Mouse (Mus musculus) liver, adult 2 months (tissue): ENCODE data around the gene Kirrel. TPM values are rescaled to one million over a fixed set of nuclear protein-coding genes. Genes with fewer than 3 reads are reported as not detected.

Experiments used
- DNase-seq: peaks from one replicate; pipeline ENCODE4 v3.0.0-alpha.2; 2011; ENCODE audit warnings: low read depth, low spot score; ENCODE audit errors: extremely low read depth
- H3K27ac ChIP-seq: fragments of 200-500 bp; replicated peaks from 2 replicates; pipeline ENCODE4 v1.5.1; 2012; ENCODE audit warnings: low read depth, mild to moderate bottlenecking, control low read depth, inconsistent platforms, low read length; ENCODE audit not compliant: insufficient read depth
- H3K27me3 ChIP-seq: fragments of 200-500 bp; 2 replicates; pipeline ENCODE4 v1.6.1; 2012; ENCODE audit warnings: mild to moderate bottlenecking, moderate library complexity, low read length, inconsistent platforms; ENCODE audit not compliant: control insufficient read depth, insufficient read depth
- H3K36me3 ChIP-seq: fragments of 200-500 bp; 2 replicates; pipeline ENCODE4 v1.6.1; 2012; ENCODE audit warnings: low read length, inconsistent platforms; ENCODE audit not compliant: control insufficient read depth, insufficient read depth
- H3K4me1 ChIP-seq: fragments of 200-500 bp; 2 replicates; pipeline ENCODE4 v1.6.1; 2011; ENCODE audit warnings: low read length; ENCODE audit not compliant: control insufficient read depth, insufficient read depth
- H3K4me3 ChIP-seq: fragments of 200-500 bp; 2 replicates; pipeline ENCODE4 v1.5.1; 2011; ENCODE audit warnings: low read depth, mild to moderate bottlenecking, control low read depth, low read length, moderate library complexity; ENCODE audit not compliant: insufficient read depth
- H3K79me2 ChIP-seq: fragments of 200-500 bp; 2 replicates; pipeline ENCODE4 v1.6.1; 2012; ENCODE audit warnings: inconsistent platforms, mild to moderate bottlenecking, low read length, moderate library complexity; ENCODE audit not compliant: control insufficient read depth, insufficient read depth
- H3K9ac ChIP-seq: fragments of 200-500 bp; 2 replicates; pipeline ENCODE4 v1.6.1; 2012; ENCODE audit warnings: low read depth, mild to moderate bottlenecking, control low read depth, inconsistent platforms, low read length
- CTCF ChIP-seq: fragments of 200-500 bp; IDR thresholded peaks from 2 replicates; pipeline ENCODE4 v1.5.1; 2011; ENCODE audit warnings: low read depth, low read length, control low read depth
- POLR2A ChIP-seq: fragments of 200-500 bp; IDR thresholded peaks from 2 replicates; pipeline ENCODE4 v1.6.1; 2011; ENCODE audit warnings: low read length, control low read depth; ENCODE audit not compliant: insufficient read depth; ENCODE audit errors: extremely low read depth
- WGBS: fragments of 180-500 bp; shearing (Covaris S2); methylation state at CpG from one replicate; pipeline ENCODE4 v1.1.7; 2018; 5-methylcytosine and 5-hydroxymethylcytosine counted together
- polyA plus RNA-seq: library from polyadenylated mRNA; depleted of rRNA; stranded (reverse); fragments of >200 nt; gene quantifications from 2 replicates; pipeline ENCODE4 v1.2.3, GENCODE M21; 2012
- total RNA-seq: library from RNA; depleted of rRNA; stranded (reverse); fragments of >200 nt; gene quantifications from 2 replicates; pipeline ENCODE4 v1.2.3, GENCODE M21; 2014

The Kirrel gene
- total and polyA plus RNA-seq, 2 experiments = 0.46 to 0.81 TPM

- TF ChIP-seq CTCF (no peak), POLR2A (no peak)
- DNase-seq = no peak
- WGBS = 84% methylated on average over 6 of the region's 6 CpGs
- Histone ChIP-seq H3K27me3 (no peaks in the 10 kb centered on the region), H3K4me1 (no peaks in the 10 kb centered on the region), H3K79me2 (no peaks in the 10 kb centered on the region), H3K36me3 (no peaks in the 10 kb centered on the region), H3K27ac (no peak overlapping the region), H3K4me3 (no peak overlapping the region), H3K9ac (no peak overlapping the region)
Measured at GRCm38 (mm10) chr3:87144476-87145240, 29.9 kb downstream of the Kirrel start.

GRCm38 (mm10) chr3:87140284-87140683 is 34.3 kb downstream of the Kirrel start:
- Histone ChIP-seq H3K4me1 (no peaks in the 10 kb centered on the region), H3K4me3 (no peak overlapping the region), H3K27ac (no peak overlapping the region), H3K36me3 (no peaks in the 10 kb centered on the region), H3K9ac (no peak overlapping the region), H3K27me3 (no peaks in the 10 kb centered on the region), H3K79me2 (no peaks in the 10 kb centered on the region)
- TF ChIP-seq CTCF (no peak), POLR2A (no peak)
- DNase-seq = no peak
- WGBS = 85% methylated on average over 5 of the region's 5 CpGs

- no peaks in the 10 kb centered on the region for H3K27me3 ChIP-seq
- no peak overlapping the region for H3K27ac ChIP-seq
- no peak for DNase-seq
- H3K79me2 ChIP-seq = no peaks in the 10 kb centered on the region
- peaks cover 3% of the 10 kb centered on the region; the same call in 1 of the 2 replicates for H3K4me1 ChIP-seq
- H3K4me3 ChIP-seq = no peak overlapping the region
- no peaks in the 10 kb centered on the region for H3K36me3 ChIP-seq
- WGBS = 79% methylated on average over 7 of the region's 7 CpGs
- no peak overlapping the region for H3K9ac ChIP-seq
- TF ChIP-seq POLR2A (no peak), CTCF (no peak)
Measured at GRCm38 (mm10) chr3:87136782-87137181, 37.8 kb downstream of the Kirrel start.

GRCm38 (mm10) chr3:87134951-87135350 is 39.6 kb downstream of the Kirrel start:
- Histone ChIP-seq H3K4me1 (peaks cover 6% of the 10 kb centered on the region), H3K27me3 (no peaks in the 10 kb centered on the region), H3K79me2 (no peaks in the 10 kb centered on the region), H3K9ac (no peak overlapping the region), H3K4me3 (no peak overlapping the region), H3K36me3 (no peaks in the 10 kb centered on the region), H3K27ac (no peak overlapping the region)
- TF ChIP-seq POLR2A = no peak
- TF ChIP-seq CTCF = no peak
- DNase-seq = no peak

GRCm38 (mm10) chr3:87131694-87132347 is 42.7 kb downstream of the Kirrel start:
- Histone ChIP-seq H3K9ac (no peak overlapping the region), H3K4me3 (no peak overlapping the region), H3K27ac (no peak overlapping the region), H3K27me3 (no peaks in the 10 kb centered on the region), H3K36me3 (no peaks in the 10 kb centered on the region), H3K4me1 (peaks cover 6% of the 10 kb centered on the region), H3K79me2 (no peaks in the 10 kb centered on the region)
- TF ChIP-seq POLR2A (no peak), CTCF (no peak)
- WGBS = 37% methylated on average over 11 of the region's 11 CpGs
- no peak for DNase-seq

GRCm38 (mm10) chr3:87130933-87131332 is 43.6 kb downstream of the Kirrel start:
- H3K9ac ChIP-seq = no peak overlapping the region
- DNase-seq = no peak
- H3K27ac ChIP-seq = no peak overlapping the region
- H3K79me2 ChIP-seq = no peaks in the 10 kb centered on the region
- no peak overlapping the region for H3K4me3 ChIP-seq
- H3K36me3 ChIP-seq = no peaks in the 10 kb centered on the region
- peaks cover 6% of the 10 kb centered on the region for H3K4me1 ChIP-seq
- TF ChIP-seq POLR2A = no peak
- TF ChIP-seq CTCF = no peak
- H3K27me3 ChIP-seq = no peaks in the 10 kb centered on the region
- WGBS = 87% methylated on average over 6 of the region's 6 CpGs
